Mouse (Mus musculus) layer of hippocampus, postnatal 25 days (tissue): ENCODE measurements around the gene Gas1. TPM values are rescaled to one million over a fixed set of nuclear protein-coding genes. Genes with fewer than 3 reads are reported as not detected.

ENCODE experiments used
- DNase-seq, 2 experiments: peaks; one replicate each; pipeline ENCODE4 v3.0.0; 2022; ENCODE audit warnings: mixed read lengths in 2 of 2, low spot score in 1 of 2; ENCODE audit errors: extremely low spot score in 1 of 2
- total RNA-seq, 2 experiments: library from RNA; stranded (reverse); gene quantifications; 2 replicates each; pipeline ENCODE4 v1.2.3; 2021

Gene Gas1
- total RNA-seq, 2 experiments from 2014 or later: 12.3 to 13.7 TPM

- no peak for DNase-seq
These were observed 3.3 kb downstream of the Gas1 start for GRCm38 (mm10) chr13:60173591-60174524.

DNA sequence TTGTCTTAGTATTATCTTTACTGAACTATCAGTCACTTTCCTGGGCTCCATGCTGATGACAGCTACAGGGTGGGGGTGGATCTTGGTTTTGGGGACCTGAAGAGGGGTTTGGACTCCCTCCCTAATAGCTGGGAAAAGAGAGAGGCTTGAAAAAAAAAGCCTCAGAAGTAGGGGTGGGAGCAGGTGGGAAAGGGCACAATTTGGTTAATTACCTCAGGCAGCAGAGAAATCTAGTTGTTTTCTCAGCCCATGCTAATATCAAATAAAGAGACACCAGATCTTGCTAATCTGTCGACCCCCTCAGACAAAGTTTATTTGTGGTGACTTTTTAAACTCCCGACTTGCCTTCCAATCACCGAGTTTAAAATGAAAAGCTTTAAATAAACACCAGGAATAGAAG lies 4.0 kb downstream of the Gas1 start:
- no peak for DNase-seq

DNA sequence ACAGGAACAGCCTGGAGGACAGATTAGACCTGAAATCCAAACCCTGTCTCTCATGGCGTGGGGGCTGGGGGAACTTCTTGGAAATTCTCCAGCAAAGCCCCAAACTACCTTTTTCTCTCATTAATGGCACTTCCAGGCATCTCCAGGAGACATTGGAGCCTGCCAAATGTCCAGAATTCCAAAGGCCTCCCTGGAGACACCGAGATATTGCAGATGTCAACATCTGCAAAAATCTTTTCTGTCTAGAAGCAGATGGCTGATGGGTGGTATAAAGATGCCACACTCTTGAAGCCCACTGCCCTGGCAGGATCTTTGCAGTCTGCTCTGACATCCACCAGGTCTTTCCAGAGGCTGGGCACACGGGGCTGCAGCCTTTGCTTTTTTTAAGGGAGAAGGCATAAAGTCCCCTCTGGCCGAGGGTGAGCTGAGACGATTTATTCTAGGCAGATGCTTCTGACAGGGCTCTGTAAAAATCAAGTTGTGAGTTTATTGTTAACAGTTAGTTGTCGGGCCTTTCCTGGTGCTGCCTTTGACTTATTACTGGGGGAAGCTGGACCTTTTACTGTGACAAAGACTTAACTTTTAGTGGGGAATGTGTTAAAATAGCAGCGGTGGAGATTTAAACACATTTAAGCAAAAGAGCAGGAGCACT lies 4.7 kb downstream of the Gas1 start:
- DNase-seq: no peak

DNA sequence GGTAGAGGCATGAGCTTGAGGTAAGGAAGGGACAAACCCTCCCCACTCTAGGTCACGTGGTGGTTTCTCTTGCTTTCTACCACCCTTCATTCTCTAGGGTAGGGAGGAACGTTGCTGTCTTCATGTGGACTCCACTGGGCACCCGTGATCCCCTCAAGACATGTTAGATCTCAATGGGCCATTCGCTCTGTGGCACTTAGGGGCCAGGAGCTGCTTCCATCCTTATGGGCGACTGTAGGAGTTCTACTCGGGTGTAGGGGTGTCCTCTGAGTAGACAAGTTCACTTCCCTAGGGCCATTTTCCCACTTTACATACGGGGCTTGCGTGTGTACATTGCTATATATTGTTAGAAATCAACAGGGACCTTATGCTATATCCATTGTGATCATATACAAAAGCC lies 5.4 kb downstream of the Gas1 start:
- no peak for DNase-seq

- no peak for DNase-seq
These were observed 6.1 kb downstream of the Gas1 start for GRCm38 (mm10) chr13:60170898-60171715.

- no peak for DNase-seq
These were observed 8.1 kb downstream of the Gas1 start for GRCm38 (mm10) chr13:60169026-60169425.

GRCm38 (mm10) chr13:60156294-60157126 lies 20.7 kb downstream of the Gas1 start:
- DNase-seq: no peak

- no peak for DNase-seq
These were observed 23.0 kb downstream of the Gas1 start for GRCm38 (mm10) chr13:60154170-60154569.

DNA sequence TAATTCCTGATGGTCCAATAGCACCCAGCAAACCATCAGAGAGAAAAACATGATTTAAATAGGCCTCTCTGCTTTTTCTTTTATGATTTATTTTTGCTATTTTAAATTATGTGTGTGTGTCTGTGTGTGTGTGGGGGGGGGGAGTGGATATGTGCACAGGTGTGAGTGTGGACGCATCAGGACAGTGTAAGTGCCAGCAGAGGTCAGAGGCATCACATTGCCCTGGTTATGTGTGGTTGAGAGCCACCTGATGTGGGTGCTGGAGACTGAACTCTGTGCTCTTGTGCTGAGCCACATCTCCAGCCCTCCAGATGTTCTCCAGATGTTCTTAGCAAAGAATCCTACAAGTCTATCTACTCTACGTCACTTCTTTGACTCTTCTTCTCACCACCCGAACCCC lies 28.9 kb downstream of the Gas1 start:
- no peak for DNase-seq

- no peak for DNase-seq
These were observed 29.3 kb downstream of the Gas1 start for GRCm38 (mm10) chr13:60147857-60148181.

DNA sequence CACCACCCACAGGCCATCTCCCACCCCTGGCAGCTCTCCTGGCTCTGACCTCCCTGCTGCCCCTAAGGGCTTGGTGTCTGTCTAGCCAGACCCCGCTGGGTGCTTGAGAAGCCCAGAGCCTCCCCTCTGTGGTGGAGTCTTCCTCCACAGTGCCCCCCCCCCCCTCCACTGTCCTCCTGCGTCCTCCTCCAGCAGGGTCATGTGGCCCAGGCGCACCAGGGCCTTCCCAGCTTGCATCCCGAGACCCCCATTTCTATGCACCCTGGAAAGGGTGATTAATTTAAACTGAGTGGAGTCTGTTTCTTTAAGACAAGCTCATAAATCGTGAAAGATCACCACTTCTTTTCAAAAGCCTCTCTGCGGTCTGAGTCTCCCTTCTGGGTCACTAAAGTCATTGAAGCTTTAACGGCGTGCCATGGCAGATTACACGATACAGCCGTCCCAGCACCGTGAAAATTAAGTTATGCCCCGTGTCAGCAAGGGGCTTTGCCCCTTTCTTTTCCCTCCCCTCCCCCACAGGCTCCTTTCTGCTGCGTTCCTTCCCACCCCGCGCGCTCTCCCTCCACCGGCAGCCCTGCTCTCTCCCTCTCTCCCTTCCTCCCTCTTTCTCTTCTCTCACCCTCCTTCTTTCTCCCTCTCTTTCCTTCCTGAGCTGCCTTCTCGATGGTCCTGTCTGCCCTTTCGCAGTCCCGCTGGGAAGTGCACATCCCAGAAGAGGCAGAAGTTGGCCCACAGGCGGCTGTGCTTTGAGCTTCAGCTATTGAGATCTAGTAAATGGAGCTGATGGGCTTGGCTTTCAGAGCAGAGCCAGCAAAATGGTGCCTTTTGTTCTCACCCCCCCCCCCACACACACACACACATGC lies 29.9 kb downstream of the Gas1 start:
- peak in 1 of 2 experiments; percentile 7 for DNase-seq

DNA sequence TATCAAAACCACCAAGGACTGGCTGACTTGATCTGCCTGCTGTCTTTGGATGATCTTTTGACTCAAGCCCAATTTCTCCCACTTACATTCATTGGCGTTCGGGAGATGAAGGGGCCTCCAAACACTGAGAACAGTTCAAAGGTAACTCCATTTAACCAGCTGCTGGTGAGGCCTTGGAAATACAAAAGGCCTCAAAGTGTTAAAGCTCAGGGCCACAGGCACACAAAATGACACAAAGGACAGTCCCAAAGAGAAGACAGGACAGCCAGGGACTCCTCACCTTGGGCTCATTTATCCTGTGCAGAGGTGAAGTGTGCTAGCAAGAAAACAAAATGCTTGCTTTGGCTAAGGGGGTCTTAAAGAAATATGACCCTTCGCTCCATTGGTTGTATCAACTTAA lies 30.9 kb downstream of the Gas1 start:
- DNase-seq: no peak

DNA sequence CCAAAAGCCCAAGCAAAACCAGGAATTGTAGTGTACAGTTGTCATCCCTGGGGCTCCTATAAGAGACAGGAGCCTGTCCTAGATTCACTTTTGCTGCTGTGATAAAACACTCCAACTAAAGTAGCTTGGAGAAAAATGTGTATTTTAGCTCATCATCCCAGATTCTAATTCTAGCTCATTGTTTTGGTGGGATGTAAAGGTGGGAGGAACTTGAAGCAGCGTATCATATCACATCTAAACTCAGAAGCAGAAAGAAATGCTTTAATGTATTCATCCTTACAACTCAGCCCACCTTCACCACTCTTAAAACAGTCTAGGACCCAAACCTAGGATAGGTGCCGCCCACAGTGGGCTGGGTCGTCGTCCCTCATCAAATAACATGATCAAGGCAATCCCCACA lies 40.2 kb downstream of the Gas1 start:
- no peak for DNase-seq

DNA sequence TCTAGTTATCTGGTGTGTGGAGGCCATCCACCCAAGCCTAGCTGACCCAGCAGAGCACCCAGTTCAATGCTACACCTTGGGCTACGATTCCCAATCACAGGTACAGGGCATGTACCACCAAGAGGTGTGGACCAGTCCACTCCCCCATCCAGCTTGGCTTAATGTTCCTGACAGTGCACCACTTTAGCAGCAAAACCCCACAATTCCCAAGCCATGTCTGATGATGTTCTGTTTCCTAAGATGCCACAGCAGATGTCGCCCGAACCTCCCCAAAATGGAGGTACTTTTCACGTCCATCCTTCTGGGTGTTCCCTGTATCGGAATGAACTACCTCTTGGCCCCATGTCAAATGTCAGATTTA lies 42.7 kb downstream of the Gas1 start:
- no peak for DNase-seq

DNA sequence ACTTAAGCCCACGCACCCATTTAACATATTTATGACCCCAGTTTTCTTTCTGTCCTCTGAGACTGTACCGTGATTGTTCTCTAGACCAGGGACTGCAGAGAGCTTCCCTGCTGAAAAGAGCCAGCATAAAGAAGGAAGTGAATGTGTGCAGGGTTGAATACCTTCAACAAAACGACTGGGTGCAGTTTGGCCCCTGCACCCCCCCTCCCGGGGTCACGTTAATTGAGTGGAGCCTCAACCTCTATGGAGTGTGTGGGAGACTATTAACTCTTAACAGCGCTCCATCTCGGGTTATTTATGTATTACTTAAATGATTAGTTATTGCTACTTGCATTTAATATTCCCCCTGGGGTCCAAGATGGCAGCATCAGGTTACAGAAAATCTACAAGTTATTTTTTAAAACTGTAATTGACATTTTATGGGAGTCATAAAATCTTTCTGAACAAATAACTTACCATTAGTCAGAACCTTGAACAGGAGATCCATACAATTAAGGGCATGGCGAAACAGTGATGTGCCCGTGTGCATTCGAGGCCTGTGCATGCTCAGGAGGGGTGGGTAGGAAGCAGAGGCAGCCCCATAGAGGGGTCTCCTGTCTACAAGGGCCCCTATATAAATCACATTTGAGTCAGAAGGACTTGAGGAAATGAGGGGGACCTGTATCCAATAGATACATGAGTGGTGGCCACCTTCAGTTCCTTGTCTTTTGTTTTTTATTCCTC lies 43.3 kb downstream of the Gas1 start:
- no peak for DNase-seq

DNA sequence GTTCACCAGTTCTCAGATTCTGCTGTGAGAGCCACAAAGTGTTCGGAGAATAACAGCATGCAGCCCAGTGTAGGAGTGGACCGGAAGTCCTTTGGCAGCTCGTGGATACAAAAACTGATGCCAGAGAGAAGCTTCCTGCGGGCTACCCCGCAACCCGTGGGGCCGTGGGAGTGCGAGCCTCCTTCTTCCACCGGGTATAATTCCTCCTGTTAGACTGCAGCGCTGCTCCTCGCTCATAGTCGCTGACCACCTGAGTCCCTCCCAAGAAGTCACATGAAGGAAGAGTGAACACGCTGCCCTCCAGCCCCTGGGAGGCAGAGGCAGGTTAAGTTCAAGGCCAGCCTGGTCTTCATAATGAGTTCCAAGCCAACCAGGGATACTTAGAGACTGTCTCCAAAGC lies 45.4 kb downstream of the Gas1 start:
- no peak for DNase-seq

DNA sequence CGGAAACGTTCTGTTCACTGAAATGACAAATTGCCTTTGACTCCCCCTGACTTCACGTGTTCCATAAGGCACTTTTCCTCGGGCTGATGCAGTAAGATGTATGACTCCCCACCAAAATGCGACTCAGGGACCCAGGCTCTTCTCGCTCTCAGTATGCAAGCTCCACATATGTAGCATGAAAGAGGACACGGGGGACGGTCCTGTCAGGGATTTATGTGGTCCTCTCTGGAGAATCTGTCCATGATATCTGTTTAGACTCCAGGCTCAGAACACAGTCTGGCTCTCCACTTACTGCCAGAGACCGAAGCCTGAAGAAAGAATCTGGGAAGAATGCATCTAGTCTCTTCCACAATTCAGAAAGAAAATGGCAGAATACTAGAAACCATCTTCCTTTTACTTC lies 47.6 kb downstream of the Gas1 start:
- no peak for DNase-seq

DNA sequence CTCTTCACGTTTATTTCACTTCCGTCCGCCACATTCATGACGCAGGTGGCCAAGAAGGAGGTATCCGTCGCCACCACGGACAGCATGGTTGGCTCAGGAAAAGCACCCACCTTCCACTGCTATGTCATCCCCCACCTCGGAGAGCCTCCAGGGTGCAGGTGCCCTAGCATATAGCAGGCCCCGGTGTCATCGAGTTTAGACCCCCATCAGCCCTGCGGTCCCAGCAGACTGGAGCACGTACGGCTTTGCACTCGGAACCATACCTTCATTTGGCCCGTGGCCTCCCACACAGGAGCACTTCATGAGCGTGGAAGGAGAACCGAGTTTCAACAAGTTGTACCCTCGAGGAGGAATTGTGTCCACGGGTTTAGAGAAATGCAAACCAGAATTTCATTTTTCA lies 50.8 kb downstream of the Gas1 start:
- DNase-seq: no peak
